Mouse (Mus musculus): Measurements from ENCODE around the gene Nxpe2. TPM values are rescaled to one million over a fixed set of nuclear protein-coding genes. Genes with fewer than 3 reads are reported as not detected.
A peak's percentile ranks its signal among the peaks of the same experiment; 100 is the strongest.

The Nxpe2 gene
- total RNA-seq, 1 experiment from 2014 or later: 8.0 TPM

DNA sequence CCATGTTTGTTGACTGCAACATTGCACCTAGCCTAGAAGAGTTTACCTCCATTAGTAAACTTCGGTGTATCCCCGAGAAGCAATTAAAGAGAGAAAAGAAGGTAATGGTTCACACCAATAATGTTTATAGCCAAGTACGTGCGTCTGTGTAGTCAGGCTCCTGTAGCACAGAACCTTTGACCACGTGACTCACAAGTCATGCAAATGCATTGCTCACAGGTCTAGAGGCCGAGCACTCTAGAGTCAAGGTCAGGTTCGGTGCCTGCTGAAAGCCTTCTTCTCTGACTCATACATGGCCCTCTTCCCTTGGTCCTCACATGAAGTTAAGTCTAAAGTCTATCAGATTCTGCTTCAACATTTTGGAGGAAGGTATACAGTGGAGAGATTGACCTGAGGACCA, 54.3 kb downstream of the Nxpe2 start:
- DNase-seq: peak; percentile 14

DNA sequence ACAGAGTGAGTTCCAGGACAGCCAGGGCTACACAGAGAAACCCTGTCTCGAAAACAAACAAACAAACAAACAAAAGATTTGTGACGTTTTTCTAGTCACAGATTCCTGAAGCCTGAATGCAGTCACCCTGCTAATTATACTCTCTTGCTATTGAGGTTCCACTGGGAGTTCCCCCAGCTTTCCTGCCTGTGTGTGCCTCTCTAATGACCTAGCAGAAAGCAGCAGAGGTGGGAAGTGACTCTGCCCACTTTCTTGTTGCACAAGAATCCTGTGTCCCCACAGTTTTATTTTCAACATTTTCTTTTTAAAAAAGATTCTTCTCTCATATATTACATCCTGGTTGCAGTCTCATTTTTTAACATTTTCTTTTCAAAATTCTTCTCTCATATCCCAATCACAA, 58.5 kb downstream of the Nxpe2 start:
- DNase-seq: no peak

DNA sequence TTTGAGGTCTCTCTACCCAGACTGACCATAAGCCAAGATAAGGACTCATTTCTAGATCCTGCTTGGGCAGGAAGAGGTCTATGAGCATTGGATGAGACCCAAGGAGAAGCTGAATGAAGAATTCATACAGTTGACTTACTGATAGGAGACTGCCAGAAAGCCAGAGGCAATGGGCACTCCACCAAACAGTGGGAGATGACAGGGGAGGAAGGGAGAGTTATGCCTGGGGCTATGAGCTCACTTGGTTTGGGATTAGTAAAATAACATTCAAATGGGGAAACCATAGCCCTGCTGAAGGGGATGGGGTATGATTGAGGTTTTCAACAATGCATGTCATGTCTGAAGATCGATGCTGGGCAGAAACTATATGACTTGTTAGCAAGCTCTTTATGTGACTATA, 63.0 kb downstream of the Nxpe2 start:
- no peak for DNase-seq

DNA sequence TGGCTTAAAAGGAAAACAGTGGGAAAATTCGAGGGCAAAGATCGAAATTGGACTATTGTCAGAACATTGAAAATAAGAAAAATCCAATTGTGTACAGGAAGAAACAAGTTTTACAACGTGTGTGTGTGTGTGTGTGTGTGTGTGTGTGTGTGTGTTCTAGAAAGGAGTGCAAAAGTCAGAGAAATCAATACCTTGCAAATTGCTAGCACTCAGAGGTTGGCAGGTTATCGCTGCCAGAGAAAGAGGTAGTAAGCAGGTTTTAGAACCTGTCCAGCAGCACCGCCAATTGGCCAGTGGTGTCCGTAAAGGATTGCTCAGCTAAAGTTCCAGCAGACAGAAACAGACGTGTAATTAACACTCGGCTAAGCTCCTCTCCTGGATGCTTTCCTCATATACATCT, 69.0 kb downstream of the Nxpe2 start:
- no peak for DNase-seq

DNA sequence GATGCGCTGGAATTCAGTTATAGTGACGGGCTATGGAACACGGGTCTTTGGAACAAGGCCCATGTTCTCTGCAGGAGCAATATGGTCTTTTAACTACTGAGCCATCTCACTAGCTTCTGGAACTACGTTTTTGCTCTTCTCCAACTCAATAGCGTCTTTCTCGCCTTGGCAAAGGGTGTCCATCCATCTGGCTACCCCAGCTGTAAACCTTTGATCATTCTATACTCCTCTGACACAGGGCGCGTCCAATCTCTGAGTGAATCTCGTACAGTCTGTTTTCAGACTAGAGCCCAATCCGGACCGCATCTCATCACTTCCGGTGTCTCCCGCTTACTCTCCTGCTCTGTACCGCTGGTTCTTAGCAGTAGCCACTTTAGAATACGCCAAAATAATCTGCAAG, 76.4 kb downstream of the Nxpe2 start:
- DNase-seq: no peak

Other genes starting within 250 kb of the Nxpe2 start
- 6.8 and 8.6 TPM in 2 replicates for gene Nxpe4, start 191.4 kb downstream of the Nxpe2 start, total RNA-seq (2021)
- gene Rexo2, start 127.2 kb upstream of the Nxpe2 start, total RNA-seq (2021): 92.9 and 94.2 TPM in 2 replicates
- 63.2 and 67.5 TPM in 2 replicates for gene Rbm7, start 141.8 kb upstream of the Nxpe2 start, total RNA-seq (2021)
- 42.8 and 47.2 TPM in 2 replicates for gene Gm5617, start 142.0 kb upstream of the Nxpe2 start, total RNA-seq (2021)

Measured in adrenal gland, postnatal 14 days (tissue).